ENCODE assay signal across 9 mouse cellular contexts in genomic region chr13:56615864-56616263, GRCm38 (mm10). TPM values are rescaled to one million over a fixed set of nuclear protein-coding genes. Genes with fewer than 3 reads are reported as not detected.
DNase-seq lines count a peak whose midpoint lies in the region; ATAC-seq and TF ChIP-seq lines count a peak whose summit lies in the region.
"Had no signal": no experiment of that assay in that cellular context is flagged by ENCODE, and none has a peak within 500 bp of the region (broad histone marks: within the 10 kb centered on the region; RNA-seq: fewer than 3 reads in every experiment).

No protein-coding gene starts in this region.

- H3K79me2 ChIP-seq in CH12.LX (replicated peaks; ENCODE audit: control insufficient read depth, extremely low read depth, insufficient read depth, poor library complexity, severe bottlenecking), result no peaks in the 10 kb centered on the region

- peaks cover 11% of the 10 kb centered on the region for H3K27me3 ChIP-seq in hindbrain, embryonic 16.5 days (replicated peaks; ENCODE audit: control insufficient read depth, insufficient read depth, low read length)
- 0 out of 2 replicates have a peak, but pooled peaks cover 12% of the 10 kb centered on the region for H3K27me3 ChIP-seq in hindbrain, embryonic 12.5 days
- peaks cover 87% of the 10 kb centered on the region for H3K27me3 ChIP-seq in CH12.LX (replicated peaks)
- no peaks in the 10 kb centered on the region for H3K27me3 ChIP-seq in lung, embryonic 15.5 days
- peaks cover 29% of the 10 kb centered on the region for H3K27me3 ChIP-seq in forebrain, embryonic 12.5 days

- intact Hi-C loops in left cerebral cortex, postnatal 36 days (cut with DNase I), result no loop called here

- TF ChIP-seq CTCF in CH12.LX (conservative IDR thresholded peaks at IDR 0.05 in 1 of 2, IDR thresholded peaks at IDR 0.05 in 1 of 2; ENCODE audit: low read depth in 2 of 2, low read length in 2 of 2), result peak in 1 of 2 experiments; percentile 24; a peak in 2 of 4 replicates

- TF ChIP-seq EP300 in CH12.LX (IDR thresholded peaks at IDR 0.05; ENCODE audit: low read length), result no peak

- H3K27ac ChIP-seq in hindbrain, embryonic 16.5 days (ENCODE audit: low read depth, low read length), result no peak overlapping the region
- no peak overlapping the region for H3K27ac ChIP-seq in hindbrain, embryonic 12.5 days
- H3K27ac ChIP-seq in CH12.LX (ENCODE audit: insufficient read depth, low read depth), result no peak overlapping the region
- no peak overlapping the region for H3K27ac ChIP-seq in lung, embryonic 15.5 days
- H3K27ac ChIP-seq in forebrain, embryonic 12.5 days, result no peak overlapping the region

- no peak overlapping the region for H3K4me3 ChIP-seq in hindbrain, embryonic 16.5 days (ENCODE audit: low read length)
- no peak overlapping the region for H3K4me3 ChIP-seq in hindbrain, embryonic 12.5 days
- no peak overlapping the region for H3K4me3 ChIP-seq in CH12.LX (replicated peaks in 1 of 3; ENCODE audit: low read depth in 2 of 3, low read length in 2 of 3, poor library complexity in 1 of 3)
- no peak overlapping the region for H3K4me3 ChIP-seq in lung, embryonic 15.5 days
- no peak overlapping the region for H3K4me3 ChIP-seq in forebrain, embryonic 12.5 days (replicated peaks)
- H3K4me3 ChIP-seq: erythroblast, embryonic 14.5 days had no signal

- H3K9ac ChIP-seq in hindbrain, embryonic 16.5 days (ENCODE audit: low read depth, low read length), result no peak overlapping the region
- H3K9ac ChIP-seq in hindbrain, embryonic 12.5 days, result no peak overlapping the region
- no peak overlapping the region for H3K9ac ChIP-seq in CH12.LX (ENCODE audit: insufficient read depth, low read depth)
- H3K9ac ChIP-seq in lung, embryonic 15.5 days, result no peak overlapping the region
- H3K9ac ChIP-seq in forebrain, embryonic 12.5 days, result no peak overlapping the region

- no peaks in the 10 kb centered on the region for H3K9me3 ChIP-seq in hindbrain, embryonic 16.5 days (ENCODE audit: control insufficient read depth, low read length)
- no peaks in the 10 kb centered on the region for H3K9me3 ChIP-seq in hindbrain, embryonic 12.5 days (replicated peaks)
- no peaks in the 10 kb centered on the region for H3K9me3 ChIP-seq in CH12.LX (replicated peaks; ENCODE audit: low read length)
- H3K9me3 ChIP-seq in lung, embryonic 15.5 days, result no peaks in the 10 kb centered on the region
- H3K9me3 ChIP-seq in forebrain, embryonic 12.5 days, result no peaks in the 10 kb centered on the region

- H3K4me2 ChIP-seq in hindbrain, embryonic 16.5 days (ENCODE audit: low read length), result no peak overlapping the region
- no peak overlapping the region for H3K4me2 ChIP-seq in hindbrain, embryonic 12.5 days (replicated peaks)
- H3K4me2 ChIP-seq in CH12.LX (ENCODE audit: insufficient read depth, low read depth, poor library complexity, severe bottlenecking), result no peak overlapping the region
- H3K4me2 ChIP-seq in lung, embryonic 15.5 days, result peak overlapping the region; percentile 19
- no peak overlapping the region for H3K4me2 ChIP-seq in forebrain, embryonic 12.5 days

- no peak for TF ChIP-seq POLR2A in CH12.LX (IDR thresholded peaks at IDR 0.05; ENCODE audit: low read depth, low read length)

- H3K36me3 ChIP-seq in hindbrain, embryonic 16.5 days (ENCODE audit: control insufficient read depth, insufficient read depth, low read length), result no peaks in the 10 kb centered on the region
- H3K36me3 ChIP-seq in hindbrain, embryonic 12.5 days, result no peaks in the 10 kb centered on the region
- no peaks in the 10 kb centered on the region for H3K36me3 ChIP-seq in CH12.LX (replicated peaks in 1 of 2; ENCODE audit: control insufficient read depth in 1 of 2, insufficient read depth in 1 of 2, low read length in 1 of 2)
- H3K36me3 ChIP-seq in lung, embryonic 15.5 days, result no peaks in the 10 kb centered on the region
- H3K36me3 ChIP-seq in forebrain, embryonic 12.5 days (replicated peaks), result no peaks in the 10 kb centered on the region

- WGBS in hindbrain, embryonic 16.5 days, result 62% methylated on average over 9 of the region's 9 CpGs
- 82% methylated on average over 9 of the region's 9 CpGs for WGBS in hindbrain, embryonic 12.5 days
- WGBS in lung, embryonic 15.5 days, result 46% methylated on average over 9 of the region's 9 CpGs
- WGBS in forebrain, embryonic 12.5 days, result 74% methylated on average over 9 of the region's 9 CpGs

- no peak for DNase-seq in CH12.LX (ENCODE audit: extremely low read depth)
- DNase-seq in cerebellum, adult 9-10 months, result peak; percentile 43
- DNase-seq in thymus, postnatal 25 days, result no peak
- DNase-seq in left cerebral cortex, postnatal 36 days (ENCODE audit: low spot score in 2 of 2), result no peak

- ATAC-seq in hindbrain, embryonic 16.5 days, result peak; percentile 55; the same call in 1 of the 2 replicates
- ATAC-seq in hindbrain, embryonic 12.5 days (ENCODE audit: low FRiP score), result no peak
- ATAC-seq in lung, embryonic 15.5 days (ENCODE audit: borderline replicate concordance, extremely low read depth, low FRiP score, low TSS enrichment), result no peak
- no peak for ATAC-seq in forebrain, embryonic 12.5 days (ENCODE audit: low FRiP score)

- dilution Hi-C loops in CH12.LX (cut with MboI; ENCODE audit: extremely low pct_ligation_motif_present, extremely low pct_unique_long_range_greater_than_20kb, low sequenced_read_pairs), result no loop called here

- no peak; the same call in 1 of the 2 replicates for TF ChIP-seq RAD21 in CH12.LX (IDR thresholded peaks at IDR 0.05; ENCODE audit: low read depth, low read length)

- in situ Hi-C loops in CH12.LX (cut with MboI; ENCODE audit: low pct_ligation_motif_present, low pct_unique_long_range_greater_than_20kb, low sequenced_read_pairs), result no loop called here

- peaks cover 11% of the 10 kb centered on the region for H3K4me1 ChIP-seq in hindbrain, embryonic 16.5 days (ENCODE audit: control insufficient read depth, insufficient read depth, low read depth, low read length)
- H3K4me1 ChIP-seq in hindbrain, embryonic 12.5 days, result peaks cover 27% of the 10 kb centered on the region
- H3K4me1 ChIP-seq in CH12.LX (ENCODE audit: control insufficient read depth in 1 of 2, insufficient read depth in 2 of 2), result no peaks in the 10 kb centered on the region
- peaks cover 57% of the 10 kb centered on the region for H3K4me1 ChIP-seq in lung, embryonic 15.5 days
- peaks cover 26% of the 10 kb centered on the region for H3K4me1 ChIP-seq in forebrain, embryonic 12.5 days

TF ChIP-seq in CH12.LX, 34 proteins besides CTCF, POLR2A, EP300 and RAD21:
- TF ChIP-seq SMC3 (IDR thresholded peaks at IDR 0.05; ENCODE audit: low read depth, low read length), result peak; percentile 13
- TF ChIP-seq NRF1 (IDR thresholded peaks at IDR 0.05; ENCODE audit: low read depth, low read length), result no peak
TF ChIP-seq in CH12.LX: peak in this region for 1.

RNA-seq across cellular contexts. Expression of gene Tgfbi, which starts 6.5 kb away (rescaled TPM):
- polyA plus RNA-seq in hindbrain, embryonic 16.5 days (2015; fragmentation: Nextera tagmentation; extraction: Ambion mirVana), result 6.3 and 7.9 TPM in 2 replicates
- polyA plus RNA-seq in hindbrain, embryonic 12.5 days (2016; fragmentation: Nextera tagmentation; extraction: Ambion mirVana), result 65.5 and 72.2 TPM in 2 replicates
- total RNA-seq in CH12.LX (2012; rRNA removed) (not detected in 2 replicates), CH12.LX (2014; rRNA removed) (not detected in 2 replicates)
- not detected in 2 replicates for polyA plus RNA-seq in CH12.LX (2012; ENCODE audit: insufficient read length, low read depth)
- polyA plus RNA-seq in lung, embryonic 15.5 days (2015; fragmentation: Nextera tagmentation; extraction: Ambion mirVana), result 189 TPM in 2 replicates
- total RNA-seq in left cerebral cortex, postnatal 36 days (2021), result 1 to 10 TPM; 2.9 to 4.3 TPM
- 21.4 and 24.0 TPM in 2 replicates for polyA plus RNA-seq in forebrain, embryonic 12.5 days (2016; fragmentation: Nextera tagmentation; extraction: Ambion mirVana)
